Mouse (Mus musculus) lung, postnatal 36 days (tissue): ENCODE measurements at regions not wholly inside any gene's neighbourhood (a gene's known extent, or its start where the extent isn't known, plus 50 kb on each side); places are given as distances from the start of the nearest gene placed in this dataset.

Experiments
- DNase-seq: peaks from one replicate; pipeline ENCODE4 v3.0.0; 2022; ENCODE audit warnings: mixed read lengths

DNA sequence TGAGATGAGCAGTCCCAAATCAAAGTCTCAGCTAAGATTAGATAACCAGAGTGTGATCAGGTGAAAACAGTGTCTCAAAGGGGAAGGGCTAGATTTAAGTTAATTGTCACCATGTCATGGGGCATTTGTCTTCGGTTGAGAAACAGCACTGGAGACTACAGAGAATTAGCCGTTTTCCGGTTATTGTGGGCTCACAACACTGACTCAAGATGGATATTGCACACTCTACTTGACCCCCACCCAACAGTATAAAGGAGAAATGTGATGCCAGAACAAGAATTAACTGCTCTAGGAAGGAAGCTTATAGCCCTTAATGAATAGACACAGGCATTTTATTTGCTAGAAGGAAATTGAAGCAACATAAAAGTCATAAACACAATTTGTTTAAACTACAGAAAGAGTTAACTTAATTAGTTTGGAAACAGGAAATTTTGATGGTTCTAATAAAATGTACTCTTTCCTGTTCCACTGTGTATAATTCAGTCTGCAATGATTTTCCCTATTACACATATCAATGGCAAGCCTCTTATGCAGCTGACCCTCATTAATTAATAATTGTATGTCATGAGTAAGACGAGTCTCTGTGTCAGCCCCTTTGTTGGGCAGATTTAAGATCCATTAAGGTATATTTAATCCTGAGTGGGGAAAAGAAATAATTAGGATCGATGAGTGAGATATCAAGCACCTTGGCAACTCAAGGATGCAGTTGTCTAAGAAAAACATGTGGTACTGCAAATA lies 277.4 kb upstream of the Tmeff2 start:
- DNase-seq, result no peak

DNA sequence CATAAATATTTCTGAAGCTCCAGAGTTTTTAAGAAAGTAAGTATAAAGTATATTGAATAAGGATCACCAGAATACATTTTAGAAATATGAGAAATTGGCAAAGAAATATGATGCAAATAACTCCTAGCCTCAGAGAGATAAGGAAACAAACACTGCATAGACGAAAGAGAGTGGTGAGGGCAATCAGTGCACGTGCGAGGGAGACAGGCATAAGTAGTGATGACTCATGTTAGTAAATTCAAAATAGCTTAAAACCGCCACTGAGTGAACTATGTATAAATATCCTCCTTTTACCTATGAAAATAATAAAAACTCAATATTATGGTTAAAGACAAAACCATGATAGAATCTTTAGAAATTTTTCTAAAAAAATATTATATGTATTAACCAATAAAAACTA lies 271.4 kb upstream of the Tmeff2 start:
- DNase-seq, result no peak

DNA sequence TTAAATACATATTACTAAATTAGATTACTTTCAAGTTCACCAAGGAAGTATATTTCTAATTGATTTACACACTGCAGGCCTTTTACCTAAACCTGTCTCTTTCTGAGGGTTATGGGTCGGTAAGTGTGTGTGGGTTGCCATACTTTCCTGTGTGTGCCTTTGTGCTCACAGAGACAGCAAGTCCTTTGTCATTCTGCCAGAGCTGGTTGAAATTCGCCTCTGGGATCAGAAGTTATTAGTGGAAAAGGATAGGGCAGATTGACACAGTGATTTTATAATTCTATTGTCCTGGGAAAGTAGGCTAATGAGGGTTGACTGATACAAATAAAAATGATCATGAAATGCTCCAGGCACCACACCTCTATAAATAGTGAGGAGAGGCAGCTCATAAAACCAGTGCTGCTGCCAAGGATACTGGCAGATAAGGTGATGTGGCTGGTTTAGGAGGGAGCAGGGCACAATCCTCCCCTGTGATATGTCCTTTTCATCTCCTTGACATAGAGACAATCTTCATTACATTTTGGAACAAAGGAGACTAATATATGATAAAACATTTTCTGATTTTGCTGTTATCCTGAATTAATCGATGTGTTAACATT lies 270.9 kb upstream of the Tmeff2 start:
- no peak for DNase-seq

DNA sequence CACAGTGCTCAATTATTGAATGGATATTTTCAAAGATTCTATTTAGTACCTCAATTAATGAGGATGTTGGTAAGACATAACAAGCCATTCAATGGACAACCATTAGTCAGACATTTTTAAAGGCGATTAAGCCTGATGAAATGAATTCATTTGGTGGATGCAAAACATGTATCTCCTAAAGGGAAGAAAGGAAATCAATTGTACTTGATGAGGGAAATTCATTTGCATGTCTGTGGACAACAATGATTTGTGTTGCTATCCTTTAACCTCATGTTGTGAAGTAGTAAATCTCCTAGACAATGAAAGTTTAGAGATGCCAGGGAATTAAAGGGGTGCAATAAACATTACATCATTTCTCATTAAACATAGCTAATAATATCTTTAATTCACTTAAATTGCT lies 262.5 kb upstream of the Tmeff2 start:
- no peak for DNase-seq

DNA sequence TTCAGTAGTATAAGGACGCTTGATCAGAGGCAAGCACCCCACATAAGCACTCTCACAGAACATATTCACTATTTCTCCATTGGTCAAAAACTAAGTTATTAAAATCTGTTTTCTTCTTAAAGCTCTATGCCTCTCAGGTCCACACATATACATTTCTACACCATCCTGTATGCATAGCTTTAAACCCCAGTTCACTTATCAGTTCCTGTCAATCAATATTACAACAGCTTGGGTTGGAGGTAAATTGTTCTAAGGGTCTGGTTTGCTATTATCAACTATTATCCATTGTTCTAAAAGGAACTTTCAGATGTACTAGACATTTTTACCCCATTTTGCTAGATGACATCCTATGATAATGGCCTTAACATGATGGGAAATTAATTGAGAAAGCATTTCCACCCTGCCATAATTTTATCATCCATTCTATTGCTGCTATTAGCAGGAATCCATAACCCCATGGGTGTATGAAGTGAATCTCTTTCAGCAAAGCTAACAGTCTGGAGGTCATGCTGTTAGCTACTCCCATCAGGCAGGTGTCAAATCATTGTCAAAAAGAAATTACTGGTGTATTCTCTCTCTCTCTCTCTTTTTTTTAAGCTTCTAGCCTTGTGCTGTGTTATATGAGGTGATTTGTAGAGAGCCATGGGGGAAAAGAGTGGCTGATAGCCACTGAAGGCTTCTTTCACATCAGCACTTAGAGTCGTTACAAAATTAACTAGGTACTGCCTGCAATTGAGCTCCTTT lies 253.3 kb upstream of the Tmeff2 start:
- DNase-seq, result no peak

DNA sequence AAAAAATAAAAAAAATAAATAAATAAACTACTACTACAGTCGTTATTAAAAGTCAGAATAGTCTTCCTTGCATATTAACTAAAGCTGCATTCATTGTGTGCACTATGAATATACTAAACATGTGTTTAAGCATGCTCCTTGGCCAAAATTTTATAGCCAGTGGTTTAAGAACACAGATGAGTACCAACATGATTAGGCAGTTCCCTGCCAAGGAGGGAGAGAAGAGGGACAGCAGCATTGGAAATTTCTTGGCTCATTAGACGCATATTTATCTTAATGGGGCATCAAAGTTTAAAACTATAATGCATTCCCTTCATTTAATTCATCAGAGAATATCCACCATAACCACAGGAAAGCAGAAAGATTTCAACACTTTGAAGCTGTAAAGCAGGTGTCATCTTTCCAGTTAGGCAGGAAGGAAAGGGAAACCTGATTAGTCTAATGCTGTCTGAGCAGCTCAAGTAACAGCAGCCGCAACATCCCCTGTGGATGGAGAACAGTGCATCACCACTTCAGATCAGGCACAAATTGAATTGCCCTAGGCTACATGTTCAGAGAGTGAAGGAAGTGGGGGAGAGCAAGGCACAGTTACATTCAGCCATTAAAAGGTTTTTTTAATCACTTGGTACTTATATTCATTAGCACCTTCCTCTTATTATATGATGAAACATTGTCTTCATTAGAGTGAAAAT lies 248.3 kb upstream of the Tmeff2 start:
- DNase-seq, result no peak

DNA sequence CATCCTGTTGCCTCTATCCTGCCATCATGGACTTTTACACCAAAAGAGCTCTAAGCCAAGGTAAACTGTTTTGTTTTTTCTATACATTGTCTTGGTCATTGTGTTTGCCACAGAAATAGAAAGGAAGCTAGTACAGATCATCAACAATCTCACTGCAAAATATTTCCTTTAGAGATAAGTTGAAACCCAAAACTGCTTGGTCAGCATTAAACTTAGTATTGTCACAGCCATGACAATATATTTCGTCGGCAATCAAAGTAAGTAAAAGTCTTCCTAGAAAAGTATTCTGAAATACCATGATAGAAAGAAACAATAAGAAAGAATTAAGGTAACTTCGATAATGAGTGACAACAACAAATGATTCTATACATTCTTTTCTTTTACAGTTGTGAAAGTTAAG lies 235.3 kb upstream of the Tmeff2 start:
- no peak for DNase-seq

DNA sequence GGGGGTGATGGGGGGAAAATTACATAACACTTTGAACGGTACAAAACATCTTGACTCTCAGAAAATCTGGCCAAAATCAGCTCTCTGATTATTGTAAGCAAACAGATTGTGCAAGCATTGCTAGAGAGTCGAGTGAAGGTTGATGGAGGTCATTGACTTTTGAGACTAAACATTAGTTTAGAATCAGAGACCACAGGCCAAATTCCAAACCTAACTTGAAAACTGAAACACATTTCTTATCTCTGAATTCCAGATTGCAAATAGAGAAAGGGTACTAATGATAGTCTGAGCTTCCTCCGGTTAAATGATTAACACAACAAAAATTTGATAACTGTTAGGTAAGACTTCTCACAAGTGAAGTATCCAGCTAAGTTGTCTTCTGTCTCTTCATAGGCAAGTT lies 217.5 kb upstream of the Tmeff2 start:
- DNase-seq, result peak; percentile 18

DNA sequence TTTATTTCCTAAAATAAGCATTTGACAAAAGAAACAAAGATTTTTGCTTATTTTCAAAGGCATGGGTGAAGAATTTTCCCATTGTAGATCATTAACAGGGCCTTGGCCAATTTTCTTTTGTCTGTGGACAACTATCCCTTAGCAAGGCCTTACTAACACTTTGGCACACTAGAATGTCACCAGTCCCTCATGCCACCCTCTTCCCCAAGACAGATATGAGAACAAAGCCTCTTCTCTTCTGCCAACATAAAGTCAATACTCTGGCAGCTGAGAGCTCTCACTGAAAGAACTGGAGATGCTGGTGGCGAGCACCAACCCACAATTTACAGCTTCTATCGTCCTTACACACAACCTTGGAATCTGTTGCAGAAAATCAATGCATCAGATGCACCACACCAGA lies 215.1 kb upstream of the Tmeff2 start:
- no peak for DNase-seq

DNA sequence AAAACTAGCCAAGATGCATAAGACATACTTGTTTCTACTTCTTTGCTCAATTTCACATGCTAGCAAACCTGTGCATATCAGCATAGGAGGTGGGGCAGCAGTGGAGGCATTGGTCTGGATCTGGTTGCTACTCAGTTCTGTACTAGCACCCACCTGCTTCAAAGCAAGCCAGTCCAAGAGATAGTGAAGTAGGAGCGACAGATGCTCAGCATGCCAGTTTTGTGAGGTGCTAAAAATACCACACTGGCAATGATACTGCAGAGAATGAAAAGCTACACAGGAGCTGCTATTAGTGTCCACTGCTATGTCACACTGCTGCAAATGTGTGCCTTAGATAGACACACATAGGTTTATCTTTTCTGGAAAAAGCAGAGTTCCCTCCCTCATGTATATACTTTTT lies 203.5 kb upstream of the Tmeff2 start:
- DNase-seq, result no peak

DNA sequence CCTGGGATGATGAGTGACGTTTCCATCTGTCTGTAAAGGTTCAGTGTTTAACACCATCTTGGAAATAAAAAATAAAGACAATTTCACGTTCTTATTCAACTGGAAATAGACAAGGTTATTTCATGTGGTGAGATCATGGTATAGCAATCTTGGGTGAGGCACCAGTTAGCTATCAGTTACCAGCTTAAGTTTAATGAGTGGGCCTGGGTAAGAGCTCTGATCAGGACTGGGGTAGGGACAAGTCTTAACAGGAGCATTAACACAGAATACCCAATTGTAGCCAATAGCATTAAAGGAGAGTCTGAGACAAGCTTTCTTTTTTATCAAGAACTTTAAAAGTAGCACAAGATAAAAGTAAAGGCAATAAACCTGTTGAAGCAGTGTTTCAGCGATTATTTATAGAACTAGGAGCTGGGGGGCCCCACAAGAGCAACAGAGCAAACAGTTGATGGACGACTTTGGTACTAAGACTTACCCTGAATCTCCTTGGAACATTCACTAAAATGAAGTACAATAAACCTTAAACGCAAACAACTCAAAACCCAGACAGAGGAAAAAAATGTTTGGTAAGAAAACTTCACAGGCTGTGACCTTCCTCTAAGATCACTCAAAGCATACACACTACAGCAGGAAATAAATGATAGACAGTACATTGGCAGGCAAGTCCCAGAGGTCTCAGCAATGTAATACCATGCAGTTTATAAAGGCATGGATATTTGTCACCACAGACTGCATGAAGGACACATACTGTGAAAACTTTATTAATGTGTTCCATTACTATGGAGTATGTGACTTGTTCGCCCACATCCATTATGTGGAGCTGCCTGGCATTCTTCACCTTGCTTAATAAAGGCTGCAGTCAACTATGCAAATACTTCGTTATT lies 202.9 kb upstream of the Tmeff2 start:
- DNase-seq, result no peak

DNA sequence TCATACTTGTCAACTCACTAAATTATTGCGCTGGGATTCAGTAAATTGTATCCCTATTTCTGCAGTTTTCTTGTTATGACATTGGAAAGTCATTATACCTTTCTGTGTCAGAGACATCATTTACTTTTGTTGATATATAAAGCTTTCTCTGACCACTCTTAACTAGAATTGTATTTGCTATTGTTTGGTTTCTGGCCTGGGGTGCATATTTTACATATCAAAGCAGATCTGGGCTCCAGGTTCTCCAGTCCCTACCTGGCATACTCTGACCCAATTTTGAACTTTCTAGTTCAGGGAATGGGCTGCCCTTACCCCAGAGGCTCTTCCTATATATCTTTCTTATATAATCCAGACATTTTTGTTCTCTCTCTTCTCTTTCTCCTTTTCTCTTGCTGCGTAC lies 195.8 kb upstream of the Tmeff2 start:
- DNase-seq, result no peak

DNA sequence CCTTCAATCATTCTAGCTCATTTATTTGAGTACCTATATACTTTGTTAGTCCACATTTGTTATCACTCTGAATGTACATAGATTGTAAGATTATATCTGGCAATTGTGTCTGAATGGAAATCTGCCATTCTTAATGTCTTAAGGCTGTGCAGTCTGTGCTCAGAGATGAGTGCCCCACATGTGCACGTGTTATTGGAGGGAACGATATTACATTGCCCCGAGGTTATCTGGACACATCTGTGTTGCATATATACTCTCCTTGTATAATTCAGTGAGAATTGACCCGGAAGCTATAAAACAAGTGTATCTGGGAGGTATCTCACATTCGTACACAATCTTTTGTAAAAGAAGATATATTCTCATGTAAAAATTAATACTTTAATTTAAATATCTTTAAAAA lies 155.4 kb upstream of the Tmeff2 start:
- DNase-seq, result no peak

DNA sequence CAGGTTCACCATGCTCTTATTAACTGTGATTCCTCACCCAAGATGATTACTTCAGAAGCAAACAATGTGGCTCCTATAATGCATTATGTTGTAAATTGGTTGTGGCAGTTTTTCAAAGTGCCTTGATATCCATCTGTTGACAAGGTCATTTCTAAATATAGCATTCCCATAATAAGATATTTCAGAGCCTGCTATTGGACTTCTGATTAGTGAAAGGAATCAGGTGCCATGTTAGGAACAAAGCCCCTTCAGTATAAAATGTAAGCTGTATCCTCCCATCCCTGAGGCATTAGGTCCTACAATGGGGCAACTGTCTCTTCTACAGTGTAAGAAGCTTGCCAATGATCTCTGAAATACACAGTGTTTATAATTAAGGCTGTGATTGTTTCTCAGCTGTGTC lies 130.2 kb upstream of the Tmeff2 start:
- DNase-seq, result no peak

DNA sequence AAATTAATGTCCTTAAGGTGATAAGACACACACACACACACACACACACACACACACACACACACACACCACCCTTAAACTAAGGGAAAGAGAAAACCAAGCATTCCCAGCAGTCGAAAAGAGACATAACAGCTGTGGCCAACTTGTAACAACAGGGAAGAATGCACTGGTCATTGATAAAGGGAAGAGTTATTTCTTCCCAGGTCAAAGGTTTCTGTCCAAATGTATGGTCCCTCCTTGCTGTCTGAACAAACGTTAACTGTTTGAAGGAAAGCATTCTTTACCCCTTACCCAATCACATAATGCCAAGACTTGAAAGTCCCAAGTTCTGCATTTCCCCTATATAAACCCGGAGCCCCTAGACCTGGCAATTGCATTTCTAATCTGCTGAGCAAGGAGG lies 105.2 kb upstream of the Tmeff2 start:
- DNase-seq, result no peak

DNA sequence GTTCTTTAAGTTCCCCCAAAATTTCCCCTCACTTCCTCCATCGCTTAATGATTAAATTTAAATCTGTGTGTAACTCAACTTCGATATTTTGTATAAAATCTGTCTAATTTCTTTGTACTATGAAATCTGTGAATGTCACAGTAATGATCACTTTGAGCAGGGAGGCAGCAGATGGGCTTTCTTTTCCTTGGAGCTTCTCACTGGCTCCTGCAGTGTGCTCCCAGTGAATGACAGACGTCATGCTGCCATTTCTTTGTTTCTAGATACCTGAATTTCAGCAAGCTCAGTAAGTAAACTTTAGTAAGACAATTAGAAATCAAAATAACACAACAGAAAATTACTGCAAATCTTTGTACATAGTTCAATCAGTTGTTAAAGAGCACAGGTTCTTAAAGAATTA lies 102.3 kb upstream of the Tmeff2 start:
- no peak for DNase-seq

DNA sequence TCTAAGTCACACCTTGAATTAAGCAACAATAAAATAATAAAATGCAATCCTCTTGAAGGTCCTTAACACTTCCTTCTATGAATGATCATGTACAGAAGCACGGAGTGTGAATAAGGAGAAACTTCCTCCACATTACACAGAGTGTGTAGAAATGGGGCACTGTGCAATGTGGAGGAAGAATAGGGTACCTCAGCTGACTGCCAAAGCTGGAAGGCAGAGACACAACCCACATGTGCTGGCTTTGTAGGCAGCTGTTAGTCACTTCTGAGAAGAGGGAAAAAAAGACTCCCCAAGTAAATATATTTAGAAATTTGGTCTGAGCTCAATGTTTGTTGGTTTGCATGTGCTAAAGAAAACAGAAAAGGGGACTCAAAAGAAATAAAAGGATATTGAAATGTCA lies 94.1 kb upstream of the Tmeff2 start:
- no peak for DNase-seq

DNA sequence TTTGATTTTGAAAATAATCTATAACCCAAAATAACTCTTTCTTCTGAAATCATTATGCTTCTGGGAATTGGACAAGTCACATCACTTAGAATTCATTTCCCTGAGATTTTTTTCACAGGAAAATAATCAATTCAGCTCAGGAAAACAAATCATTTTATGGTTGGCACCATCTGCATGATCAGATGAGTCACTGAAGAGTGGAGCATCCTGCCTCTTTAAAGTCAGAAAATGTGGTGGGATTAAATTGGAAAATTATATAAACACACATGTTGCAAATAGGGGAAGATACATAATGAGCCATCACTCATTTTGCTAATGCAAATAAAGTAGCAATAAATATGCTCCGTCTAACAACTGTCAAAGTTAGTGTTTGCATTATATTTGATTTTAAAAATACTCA lies 93.6 kb upstream of the Tmeff2 start:
- DNase-seq, result no peak

DNA sequence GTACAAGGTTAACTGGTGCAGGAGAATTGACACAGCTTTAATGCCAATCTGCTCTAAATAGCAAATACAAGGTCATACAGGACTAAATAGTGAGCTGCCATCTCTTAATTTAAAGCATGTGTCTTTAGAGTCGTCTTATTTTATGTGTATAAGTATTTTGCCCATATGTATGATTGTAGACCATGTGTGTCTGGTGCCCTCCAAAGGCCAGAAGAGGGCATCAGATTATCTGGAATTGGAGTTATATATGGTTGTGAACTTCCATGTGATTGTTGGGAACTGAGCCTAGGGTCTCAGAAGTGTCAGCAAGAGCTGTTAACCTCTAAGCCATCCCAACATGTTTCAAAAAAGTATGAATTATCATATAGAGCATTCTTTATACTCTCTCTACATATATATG lies 68.8 kb upstream of the Tmeff2 start:
- DNase-seq, result no peak

DNA sequence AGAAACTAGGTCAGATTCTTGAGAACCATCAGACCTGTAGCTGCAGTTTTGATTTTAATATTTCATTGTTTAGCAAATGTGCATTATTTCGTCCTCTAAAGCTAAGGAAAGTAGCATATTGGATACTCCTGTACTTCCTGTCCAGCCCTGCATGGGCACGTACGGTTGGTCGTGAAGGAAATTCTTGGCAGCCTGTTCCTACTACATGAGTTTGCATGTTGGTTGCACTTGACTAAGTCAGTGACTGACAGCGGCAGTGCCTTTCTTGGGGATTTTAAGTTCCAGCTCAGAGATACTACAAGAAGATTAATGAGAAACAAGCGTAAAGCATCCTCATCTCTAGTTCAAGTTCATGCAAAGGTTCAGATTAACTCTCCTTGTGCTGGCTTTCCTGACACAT lies 64.3 kb upstream of the Tmeff2 start:
- no peak for DNase-seq

DNA sequence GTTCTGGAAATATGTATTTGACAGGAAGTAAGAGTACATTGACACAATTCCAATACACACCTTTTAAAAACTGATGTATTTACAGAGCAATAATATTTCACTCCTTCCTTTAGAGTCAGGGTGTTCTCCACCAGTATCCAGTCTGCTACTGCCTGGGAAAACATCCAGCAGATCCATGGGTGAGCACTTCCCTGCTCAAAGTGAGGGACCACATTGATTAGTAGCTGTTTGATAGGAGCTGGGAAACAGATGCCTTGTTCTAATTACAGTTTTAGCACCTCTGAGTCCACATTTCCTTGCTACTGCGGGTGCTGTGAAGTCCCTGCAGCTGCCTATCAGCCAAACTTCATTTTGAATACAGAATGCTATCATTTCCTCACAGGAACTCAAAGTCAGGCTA lies 53.3 kb upstream of the Tmeff2 start:
- DNase-seq, result no peak
